Mouse (Mus musculus) limb, embryonic 11.5 days (tissue): ENCODE results near the gene Rftn2. TPM values are rescaled to one million over a fixed set of nuclear protein-coding genes. Genes with fewer than 3 reads are reported as not detected.
A peak's percentile ranks its signal among the peaks of the same experiment; 100 is the strongest.

Source experiments
- ATAC-seq: fragments of 200-750 bp; cut with Nextera tagmentation; 2 replicates; pipeline ENCODE4 v1.8.0; 2017; ENCODE audit warnings: low read depth; ENCODE audit not compliant: insufficient number of reproducible peaks, low FRiP score, low TSS enrichment
- DNase-seq: peaks from one replicate; pipeline ENCODE4 v3.0.0-alpha.2; 2015; ENCODE audit warnings: low spot score
- H3K27ac ChIP-seq: fragments of 300-500 bp; sonication (generic); replicated peaks from 2 replicates; pipeline ENCODE4 v1.5.1; 2014; ENCODE audit warnings: low read depth, mild to moderate bottlenecking, low read length
- H3K27me3 ChIP-seq: fragments of 300-500 bp; sonication (generic); 2 replicates; pipeline ENCODE4 v1.6.1; 2014; ENCODE audit warnings: mild to moderate bottlenecking, low read length, mixed read lengths; ENCODE audit not compliant: control insufficient read depth, insufficient read depth
- H3K36me3 ChIP-seq: fragments of 300-500 bp; sonication (generic); 2 replicates; pipeline ENCODE4 v1.6.1; 2014; ENCODE audit warnings: mild to moderate bottlenecking, low read length, moderate library complexity, mixed read lengths; ENCODE audit not compliant: control insufficient read depth, insufficient read depth
- H3K4me1 ChIP-seq: fragments of 300-500 bp; sonication (generic); 2 replicates; pipeline ENCODE4 v1.6.1; 2014; ENCODE audit warnings: low read length, mixed read lengths; ENCODE audit not compliant: control insufficient read depth, insufficient read depth
- H3K4me2 ChIP-seq: fragments of 300-500 bp; sonication (generic); 2 replicates; pipeline ENCODE4 v1.6.1; 2014; ENCODE audit warnings: low read depth, mild to moderate bottlenecking, moderate library complexity; ENCODE audit not compliant: severe bottlenecking
- H3K4me3 ChIP-seq: fragments of 300-500 bp; sonication (generic); 2 replicates; pipeline ENCODE4 v1.5.1; 2014; ENCODE audit warnings: low read depth, low read length
- H3K9ac ChIP-seq: fragments of 300-500 bp; sonication (generic); 2 replicates; pipeline ENCODE4 v1.6.1; 2014; ENCODE audit warnings: mild to moderate bottlenecking, low read length
- H3K9me3 ChIP-seq: fragments of 300-500 bp; sonication (generic); 2 replicates; pipeline ENCODE4 v1.6.1; 2016; ENCODE audit warnings: low read length; ENCODE audit not compliant: control insufficient read depth
- WGBS: fragments of 180-500 bp; shearing (Covaris S2); extraction: QIAGEN DNeasy Blood & Tissue Kit; methylation state at CpG from one replicate; pipeline ENCODE4 v1.1.7; 2014; 5-methylcytosine and 5-hydroxymethylcytosine counted together
- polyA plus RNA-seq: library from polyadenylated mRNA; unstranded; fragments of >200 nt; fragmentation: Nextera tagmentation; extraction: Ambion mirVana; gene quantifications from 2 replicates; pipeline ENCODE4 v1.2.1, GENCODE M21; 2014

Gene Rftn2
- polyA plus RNA-seq, 1 experiment from 2014 or later: 30.0 TPM

DNA sequence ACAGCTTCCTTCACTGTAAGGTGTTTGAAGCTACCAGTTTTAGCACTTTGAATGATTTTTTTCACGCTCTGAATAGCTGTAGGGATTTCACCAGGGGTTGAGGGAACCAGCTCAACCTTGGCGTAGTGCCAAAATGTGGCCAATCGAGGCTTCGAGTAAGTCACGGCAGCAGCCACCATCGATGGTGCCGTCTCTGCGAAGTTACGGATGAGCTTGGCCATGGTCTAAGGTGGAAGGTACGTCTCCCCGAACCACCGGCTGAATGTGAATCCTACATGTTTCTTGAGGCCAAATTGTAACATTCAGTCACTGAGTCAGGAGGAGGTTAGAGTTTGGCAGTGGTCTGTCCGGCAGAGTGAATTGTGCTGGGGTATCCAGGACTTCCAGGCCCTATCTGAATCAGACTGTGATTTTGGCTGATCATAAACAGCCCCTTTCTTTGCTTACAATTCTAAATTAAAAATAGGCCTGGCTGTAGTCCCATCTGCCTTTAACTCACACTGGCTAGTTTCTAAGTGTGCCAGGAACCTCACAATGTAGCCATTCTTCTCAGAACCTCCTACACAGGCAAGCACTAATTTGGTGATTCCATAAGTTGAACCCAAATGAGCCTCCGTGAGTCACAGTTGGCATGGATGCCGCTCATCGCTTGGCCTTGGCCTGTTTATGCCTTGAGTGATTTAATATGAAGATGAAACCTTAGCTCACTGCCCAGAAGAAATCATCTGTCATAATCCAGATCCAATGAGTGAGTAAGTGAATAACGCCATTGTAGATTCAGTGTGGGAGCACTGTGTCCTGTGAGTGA, 65.5 kb downstream of the Rftn2 start:
- DNase-seq (peak; percentile 19), ATAC-seq (no peak)
- Histone ChIP-seq H3K4me1 (no peaks in the 10 kb centered on the region), H3K27ac (no peak overlapping the region), H3K9me3 (no peaks in the 10 kb centered on the region), H3K36me3 (peaks cover 4% of the 10 kb centered on the region; the same call in 1 of the 2 replicates), H3K27me3 (no peaks in the 10 kb centered on the region), H3K9ac (no peak overlapping the region), H3K4me3 (no peak overlapping the region), H3K4me2 (no peak overlapping the region)
- WGBS: 95% methylated on average over 17 of the region's 17 CpGs

DNA sequence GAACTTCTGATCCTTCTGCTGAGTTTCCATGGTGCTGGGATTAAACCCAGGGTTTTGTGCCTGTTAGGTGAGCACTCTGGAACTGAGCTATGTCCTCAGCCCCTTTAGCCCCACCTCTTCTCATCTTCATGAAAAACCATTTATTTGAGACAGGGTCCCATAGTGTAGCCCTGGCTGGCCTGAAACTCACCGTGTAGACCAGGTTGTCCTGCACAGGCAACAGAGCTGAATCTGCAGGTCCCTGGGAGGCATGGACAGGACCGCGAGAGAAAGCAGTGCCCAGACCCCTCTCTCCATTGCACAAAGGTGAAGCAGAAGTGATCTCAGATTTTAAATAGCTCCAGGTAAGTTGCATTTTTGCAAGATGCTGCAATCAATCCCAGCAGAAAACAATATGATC, 66.4 kb downstream of the Rftn2 start:
- H3K9ac ChIP-seq: no peak overlapping the region
- peaks cover 4% of the 10 kb centered on the region; the same call in 1 of the 2 replicates for H3K36me3 ChIP-seq

DNA sequence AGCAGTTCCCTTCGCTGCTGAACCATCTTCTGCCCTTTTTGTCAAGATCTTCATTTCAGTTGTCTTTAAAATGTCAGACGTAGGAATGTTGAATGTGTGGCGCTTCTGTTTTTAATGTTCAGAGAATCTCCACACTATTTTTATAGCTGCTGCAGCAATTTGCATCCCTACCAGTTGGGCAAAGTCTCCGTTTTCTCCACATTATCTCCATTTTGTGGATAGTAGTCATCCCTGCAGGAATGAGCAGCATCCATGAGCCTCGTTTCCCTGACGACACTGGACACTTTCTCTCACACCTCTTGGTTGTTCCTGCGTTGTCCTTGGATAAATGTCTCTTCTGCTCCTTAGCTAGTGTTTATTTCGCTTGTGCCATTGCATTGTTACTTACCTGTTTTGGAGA, 67.8 kb downstream of the Rftn2 start:
- peaks cover 4% of the 10 kb centered on the region; the same call in 1 of the 2 replicates for H3K36me3 ChIP-seq
- no peaks in the 10 kb centered on the region for H3K27me3 ChIP-seq
- no peak overlapping the region for H3K4me3 ChIP-seq
- no peak overlapping the region for H3K4me2 ChIP-seq
- H3K9me3 ChIP-seq: no peaks in the 10 kb centered on the region
- H3K4me1 ChIP-seq: no peaks in the 10 kb centered on the region
- DNase-seq (no peak), ATAC-seq (no peak)
- WGBS: 90% methylated on average over 8 of the region's 8 CpGs
- H3K9ac ChIP-seq: no peak overlapping the region
- H3K27ac ChIP-seq: no peak overlapping the region

More for the DNA sequence above, 66.4 kb downstream of the Rftn2 start:
- H3K9me3 ChIP-seq: no peaks in the 10 kb centered on the region
- WGBS: 95% methylated on average over 3 of the region's 3 CpGs
- H3K4me1 ChIP-seq: no peaks in the 10 kb centered on the region
- ATAC-seq: no peak
- no peak overlapping the region for H3K4me3 ChIP-seq
- no peak overlapping the region for H3K4me2 ChIP-seq
- no peak overlapping the region for H3K27ac ChIP-seq
- peak; percentile 16 for DNase-seq
- H3K27me3 ChIP-seq: no peaks in the 10 kb centered on the region

DNA sequence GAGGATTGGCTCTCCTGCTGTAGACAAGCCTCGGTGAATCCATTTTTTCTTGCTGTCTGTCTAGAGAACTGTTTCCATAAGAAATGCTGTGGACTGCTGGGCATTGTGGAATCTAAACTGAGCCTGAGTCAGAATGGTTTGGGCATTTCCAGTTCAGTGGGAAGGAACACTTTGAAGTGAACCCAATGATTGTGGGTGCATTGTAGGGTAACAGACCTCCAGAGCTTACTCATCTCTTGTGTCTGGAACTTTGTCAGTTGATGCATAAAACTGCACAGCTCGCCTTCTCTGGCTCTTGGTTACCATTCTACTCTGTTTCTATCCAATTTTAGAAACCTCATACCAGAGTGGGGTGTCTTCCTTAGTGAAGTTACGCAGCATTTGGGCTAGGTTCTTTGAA, 68.4 kb downstream of the Rftn2 start:
- H3K4me3 ChIP-seq: no peak overlapping the region
- 89% methylated on average over 3 of the region's 3 CpGs for WGBS
- no peaks in the 10 kb centered on the region for H3K9me3 ChIP-seq
- no peak overlapping the region for H3K4me2 ChIP-seq
- no peaks in the 10 kb centered on the region for H3K27me3 ChIP-seq
- peaks cover 4% of the 10 kb centered on the region; the same call in 1 of the 2 replicates for H3K36me3 ChIP-seq
- DNase-seq (no peak), ATAC-seq (no peak)
- H3K27ac ChIP-seq: no peak overlapping the region
- H3K4me1 ChIP-seq: no peaks in the 10 kb centered on the region
- no peak overlapping the region for H3K9ac ChIP-seq

DNA sequence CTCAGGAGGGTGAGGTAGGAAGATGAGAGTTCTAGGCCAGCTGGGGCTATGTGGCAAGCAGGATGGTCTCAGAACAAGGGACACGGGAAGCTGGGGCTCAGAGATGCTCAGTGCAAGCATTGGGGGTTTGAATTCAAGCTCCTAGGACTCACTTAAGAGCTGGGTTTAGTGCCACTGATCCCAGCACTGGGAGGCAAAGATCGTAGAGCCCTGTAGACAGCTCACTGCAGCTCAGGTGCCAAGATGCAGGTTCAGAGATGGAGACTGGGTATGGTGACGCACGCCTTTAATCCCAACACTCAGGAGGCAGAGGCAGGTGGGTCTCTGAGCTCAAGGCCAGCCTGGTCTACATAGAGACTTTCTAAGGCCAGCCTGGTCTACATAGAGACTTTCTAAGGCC, 69.3 kb downstream of the Rftn2 start:
- no peak overlapping the region for H3K9ac ChIP-seq
- DNase-seq (no peak), ATAC-seq (no peak)
- H3K36me3 ChIP-seq: peaks cover 4% of the 10 kb centered on the region; the same call in 1 of the 2 replicates
- no peaks in the 10 kb centered on the region for H3K27me3 ChIP-seq
- no peak overlapping the region for H3K4me3 ChIP-seq
- no peaks in the 10 kb centered on the region for H3K9me3 ChIP-seq
- H3K27ac ChIP-seq: no peak overlapping the region
- WGBS: 95% methylated on average over 4 of the region's 4 CpGs
- H3K4me1 ChIP-seq: no peaks in the 10 kb centered on the region
- no peak overlapping the region for H3K4me2 ChIP-seq

DNA sequence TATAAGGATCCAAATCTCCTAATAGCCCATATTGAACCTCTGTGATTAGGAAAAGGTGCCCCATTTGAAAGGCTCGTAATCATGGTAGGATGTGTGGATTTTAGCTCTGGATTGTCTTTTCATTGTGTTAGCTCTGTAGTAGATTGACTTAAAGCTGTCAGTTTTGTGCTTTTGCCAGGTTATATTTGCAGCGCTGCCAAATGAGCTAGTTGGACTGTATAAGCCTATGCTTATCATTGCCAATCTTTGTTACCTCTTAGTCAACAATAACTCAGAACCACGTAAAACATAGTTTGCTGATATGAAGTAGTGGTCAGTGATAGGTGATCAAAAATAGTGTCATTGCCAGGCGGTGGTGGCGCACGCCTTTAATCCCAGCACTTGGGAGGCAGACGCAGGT, 81.0 kb downstream of the Rftn2 start:
- Histone ChIP-seq H3K9me3 (no peaks in the 10 kb centered on the region), H3K27me3 (no peaks in the 10 kb centered on the region), H3K27ac (no peak overlapping the region), H3K9ac (no peak overlapping the region), H3K4me2 (no peak overlapping the region), H3K4me1 (no peaks in the 10 kb centered on the region), H3K4me3 (no peak overlapping the region), H3K36me3 (peaks cover 6% of the 10 kb centered on the region)
- no peak for ATAC-seq
- DNase-seq: no peak
- WGBS: 95% methylated on average over 7 of the region's 7 CpGs

DNA sequence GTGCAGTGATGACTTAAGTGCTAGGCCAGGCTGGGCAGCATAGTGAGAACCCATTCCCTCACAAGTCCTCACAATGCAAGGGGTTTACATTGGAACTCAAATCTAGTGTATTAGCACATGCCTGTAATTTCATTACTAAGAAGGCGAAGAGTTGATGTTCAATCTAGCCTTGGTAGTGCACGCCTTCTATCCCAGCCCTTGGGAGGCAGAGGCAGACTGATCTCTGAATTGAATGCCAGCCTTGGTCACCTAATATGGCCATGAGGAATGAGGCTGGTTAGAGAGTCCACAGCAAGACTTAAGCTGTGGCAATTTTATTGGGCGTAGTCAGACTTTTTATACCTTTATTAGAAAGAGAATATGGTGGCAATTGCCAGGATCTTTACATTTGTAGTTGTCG, 82.2 kb downstream of the Rftn2 start:
- no peaks in the 10 kb centered on the region for H3K4me1 ChIP-seq
- H3K9me3 ChIP-seq: no peaks in the 10 kb centered on the region
- 96% methylated on average over 4 of the region's 4 CpGs for WGBS
- no peaks in the 10 kb centered on the region for H3K27me3 ChIP-seq
- no peak overlapping the region for H3K4me3 ChIP-seq
- no peak for DNase-seq
- no peak overlapping the region for H3K4me2 ChIP-seq
- peaks cover 6% of the 10 kb centered on the region; the same call in 1 of the 2 replicates for H3K36me3 ChIP-seq
- ATAC-seq: no peak
- no peak overlapping the region for H3K27ac ChIP-seq
- H3K9ac ChIP-seq: no peak overlapping the region

DNA sequence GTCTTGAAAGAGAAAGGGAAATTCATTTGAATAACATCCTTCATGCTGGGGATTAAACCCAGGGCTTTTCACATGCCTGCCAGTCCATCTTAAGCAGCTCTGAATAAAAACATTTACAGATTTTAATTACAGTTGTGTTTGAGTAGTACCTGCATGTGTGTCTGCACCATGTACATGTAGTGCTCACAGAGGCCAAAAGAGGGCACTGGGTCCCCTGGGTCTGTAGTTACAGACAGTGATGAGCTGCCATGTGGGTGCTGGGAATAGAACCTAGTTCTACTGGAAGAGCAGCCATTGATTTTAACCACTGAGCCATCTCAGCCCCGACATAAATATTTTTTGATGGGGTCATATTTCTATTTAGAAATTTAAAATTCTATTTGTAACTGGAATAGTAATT, 90.7 kb downstream of the Rftn2 start:
- no peak for ATAC-seq
- no peak overlapping the region for H3K27ac ChIP-seq
- H3K4me1 ChIP-seq: peaks cover 5% of the 10 kb centered on the region; the same call in 1 of the 2 replicates
- H3K9me3 ChIP-seq: no peaks in the 10 kb centered on the region
- H3K36me3 ChIP-seq: peaks cover 8% of the 10 kb centered on the region; the same call in 1 of the 2 replicates
- no peak for DNase-seq
- 100% methylated on average over 1 of the region's 1 CpGs for WGBS
- no peak overlapping the region for H3K4me2 ChIP-seq
- H3K9ac ChIP-seq: no peak overlapping the region
- H3K27me3 ChIP-seq: no peaks in the 10 kb centered on the region
- no peak overlapping the region for H3K4me3 ChIP-seq
